Mouse (Mus musculus): ENCODE results near the gene Krt12. TPM values are rescaled to one million over a fixed set of nuclear protein-coding genes. Genes with fewer than 3 reads are reported as not detected.

Krt12 gene
- polyA plus RNA-seq, 1 experiment from 2014 or later = not detected

DNA sequence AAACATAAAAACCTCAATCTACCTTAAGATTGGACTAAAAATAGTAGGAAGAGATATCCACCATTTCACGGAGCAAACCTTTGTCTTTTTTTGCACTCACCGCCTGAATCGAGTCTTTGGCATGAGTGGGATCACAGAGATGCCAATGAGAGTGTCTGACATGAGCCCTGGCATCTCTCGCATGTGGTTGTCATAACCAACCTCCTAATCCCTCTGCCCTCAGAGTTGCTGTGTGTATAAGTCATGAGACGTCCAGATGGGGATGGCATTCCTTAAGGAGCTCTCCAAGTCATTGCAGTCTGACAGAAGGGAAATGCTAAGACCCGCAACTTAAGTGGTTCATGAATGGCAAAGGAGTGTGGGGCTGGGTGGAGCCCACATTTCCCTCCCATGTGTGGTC is 30.7 kb downstream of the Krt12 start:
- H3K36me3 ChIP-seq (ENCODE audit: insufficient read depth, low read length) = no peaks in the 10 kb centered on the region
- H3K27me3 ChIP-seq (ENCODE audit: insufficient read depth, low read length) = no peaks in the 10 kb centered on the region
- no peak overlapping the region for H3K27ac ChIP-seq
- WGBS = 83% methylated on average over 6 of the region's 6 CpGs
- H3K4me2 ChIP-seq (ENCODE audit: low read length) = no peak overlapping the region
- H3K9me3 ChIP-seq (replicated peaks; ENCODE audit: low read length) = no peaks in the 10 kb centered on the region
- TF ChIP-seq CTCF (IDR thresholded peaks at IDR 0.05; ENCODE audit: low read depth) = no peak
- DNase-seq (ENCODE audit: low spot score) (no peak), ATAC-seq (replicated peaks; ENCODE audit: low FRiP score, low read depth) (no peak)
- H3K4me3 ChIP-seq (replicated peaks; ENCODE audit: low read depth, low read length) = no peak overlapping the region
- no peak overlapping the region for H3K9ac ChIP-seq (ENCODE audit: low read depth, low read length)
- H3K4me1 ChIP-seq (replicated peaks; ENCODE audit: insufficient read depth, low read length) = no peaks in the 10 kb centered on the region

DNA sequence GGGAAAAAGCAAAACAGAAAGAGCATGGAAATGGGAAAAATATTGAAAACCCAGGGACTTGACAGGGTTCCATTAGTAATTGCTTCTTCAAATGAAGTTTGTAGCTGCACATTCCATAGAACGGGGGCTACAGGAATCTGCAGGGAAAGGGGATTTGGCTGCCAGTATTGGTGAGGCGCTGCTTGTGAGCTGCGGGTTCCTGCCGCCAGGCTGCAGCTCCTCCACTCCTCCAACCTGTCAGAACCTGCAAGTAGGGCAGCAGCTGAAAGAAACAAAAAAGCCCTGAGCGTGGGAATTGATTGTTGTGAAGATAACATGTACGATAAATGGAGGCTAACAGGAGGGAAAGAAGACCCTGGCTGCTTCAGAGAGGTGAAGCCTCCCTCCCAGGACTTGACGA is 31.2 kb downstream of the Krt12 start:
- H3K36me3 ChIP-seq (ENCODE audit: insufficient read depth, low read length) = no peaks in the 10 kb centered on the region
- H3K4me1 ChIP-seq (replicated peaks; ENCODE audit: insufficient read depth, low read length) = no peaks in the 10 kb centered on the region
- no peak for TF ChIP-seq CTCF (IDR thresholded peaks at IDR 0.05; ENCODE audit: low read depth)
- no peak overlapping the region for H3K4me3 ChIP-seq (replicated peaks; ENCODE audit: low read depth, low read length)
- WGBS = 71% methylated on average over 7 of the region's 7 CpGs
- no peak overlapping the region for H3K9ac ChIP-seq (ENCODE audit: low read depth, low read length)
- no peaks in the 10 kb centered on the region for H3K9me3 ChIP-seq (replicated peaks; ENCODE audit: low read length)
- DNase-seq (ENCODE audit: low spot score) = no peak
- no peaks in the 10 kb centered on the region for H3K27me3 ChIP-seq (ENCODE audit: insufficient read depth, low read length)
- no peak for ATAC-seq (replicated peaks; ENCODE audit: low FRiP score, low read depth)
- H3K27ac ChIP-seq = no peak overlapping the region
- H3K4me2 ChIP-seq (ENCODE audit: low read length) = no peak overlapping the region

DNA sequence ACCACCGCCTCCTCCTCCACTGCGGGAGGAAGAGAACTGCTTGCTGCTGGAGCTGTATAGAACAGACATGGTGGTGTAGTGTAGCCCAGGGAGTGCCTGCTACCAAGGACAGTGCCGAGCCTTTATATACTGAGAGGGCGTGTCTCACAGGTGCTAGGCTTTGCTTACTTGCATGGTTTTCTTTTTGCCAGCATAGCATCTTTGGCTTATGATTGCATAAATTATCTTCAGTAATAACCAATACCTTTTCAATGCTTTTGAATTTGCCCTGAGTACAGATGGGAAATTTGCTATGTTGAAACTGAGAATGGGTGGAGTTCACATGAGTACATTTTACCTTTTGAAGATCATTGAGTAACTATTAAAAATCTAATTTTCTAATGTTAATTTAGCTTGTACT is 32.8 kb downstream of the Krt12 start, which contains the start of gene Krt10:
TSS of gene Krt10 (minus strand) at position 101 of the 400 bp plus-strand sequence.
- Histone ChIP-seq H3K27ac (no peak within 1 kb of the TSS), H3K36me3 (ENCODE audit: insufficient read depth, low read length) (no peaks in the 10 kb centered on the region), H3K4me3 (replicated peaks; ENCODE audit: low read depth, low read length) (no peak within 1 kb of the TSS), H3K9ac (ENCODE audit: low read depth, low read length) (no peak within 1 kb of the TSS), H3K4me1 (replicated peaks; ENCODE audit: insufficient read depth, low read length) (no peaks in the 10 kb centered on the region), H3K4me2 (ENCODE audit: low read length) (no peak within 1 kb of the TSS), H3K9me3 (replicated peaks; ENCODE audit: low read length) (no peaks in the 10 kb centered on the region), H3K27me3 (ENCODE audit: insufficient read depth, low read length) (no peaks in the 10 kb centered on the region)
- 86% methylated on average over 4 of the region's 4 CpGs for WGBS
- DNase-seq (ENCODE audit: low spot score) = no peak
- no peak for ATAC-seq (replicated peaks; ENCODE audit: low FRiP score, low read depth)
- TF ChIP-seq CTCF (IDR thresholded peaks at IDR 0.05; ENCODE audit: low read depth) = no peak

DNA sequence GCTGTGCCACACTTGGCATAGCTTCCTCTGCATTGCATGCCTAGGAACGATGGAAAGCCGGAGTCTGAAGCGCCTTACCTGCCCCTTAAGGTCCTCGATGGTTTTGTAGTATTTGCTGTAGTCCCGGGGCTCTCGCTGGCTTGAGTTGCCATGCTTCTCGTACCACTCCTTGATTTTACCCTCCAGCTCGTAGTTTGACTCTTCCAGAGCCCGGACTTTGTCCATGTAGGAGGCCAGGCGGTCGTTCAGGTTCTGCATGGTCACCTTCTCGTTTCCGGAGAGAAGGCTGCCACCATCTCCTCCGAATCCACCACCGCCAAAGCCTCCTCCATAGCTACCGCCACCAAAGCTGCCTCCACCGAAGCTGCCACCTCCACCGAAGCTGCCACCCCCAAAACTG is 33.4 kb downstream of the Krt12 start:
- no peaks in the 10 kb centered on the region for H3K4me1 ChIP-seq (replicated peaks; ENCODE audit: insufficient read depth, low read length)
- H3K36me3 ChIP-seq (ENCODE audit: insufficient read depth, low read length) = no peaks in the 10 kb centered on the region
- ATAC-seq (replicated peaks; ENCODE audit: low FRiP score, low read depth) = no peak
- H3K9ac ChIP-seq (ENCODE audit: low read depth, low read length) = no peak overlapping the region
- no peaks in the 10 kb centered on the region for H3K9me3 ChIP-seq (replicated peaks; ENCODE audit: low read length)
- DNase-seq (ENCODE audit: low spot score) = no peak
- H3K27me3 ChIP-seq (ENCODE audit: insufficient read depth, low read length) = no peaks in the 10 kb centered on the region
- H3K4me3 ChIP-seq (replicated peaks; ENCODE audit: low read depth, low read length) = no peak overlapping the region
- H3K27ac ChIP-seq = no peak overlapping the region
- 85% methylated on average over 18 of the region's 18 CpGs for WGBS
- no peak for TF ChIP-seq CTCF (IDR thresholded peaks at IDR 0.05; ENCODE audit: low read depth)
- H3K4me2 ChIP-seq (ENCODE audit: low read length) = no peak overlapping the region

DNA sequence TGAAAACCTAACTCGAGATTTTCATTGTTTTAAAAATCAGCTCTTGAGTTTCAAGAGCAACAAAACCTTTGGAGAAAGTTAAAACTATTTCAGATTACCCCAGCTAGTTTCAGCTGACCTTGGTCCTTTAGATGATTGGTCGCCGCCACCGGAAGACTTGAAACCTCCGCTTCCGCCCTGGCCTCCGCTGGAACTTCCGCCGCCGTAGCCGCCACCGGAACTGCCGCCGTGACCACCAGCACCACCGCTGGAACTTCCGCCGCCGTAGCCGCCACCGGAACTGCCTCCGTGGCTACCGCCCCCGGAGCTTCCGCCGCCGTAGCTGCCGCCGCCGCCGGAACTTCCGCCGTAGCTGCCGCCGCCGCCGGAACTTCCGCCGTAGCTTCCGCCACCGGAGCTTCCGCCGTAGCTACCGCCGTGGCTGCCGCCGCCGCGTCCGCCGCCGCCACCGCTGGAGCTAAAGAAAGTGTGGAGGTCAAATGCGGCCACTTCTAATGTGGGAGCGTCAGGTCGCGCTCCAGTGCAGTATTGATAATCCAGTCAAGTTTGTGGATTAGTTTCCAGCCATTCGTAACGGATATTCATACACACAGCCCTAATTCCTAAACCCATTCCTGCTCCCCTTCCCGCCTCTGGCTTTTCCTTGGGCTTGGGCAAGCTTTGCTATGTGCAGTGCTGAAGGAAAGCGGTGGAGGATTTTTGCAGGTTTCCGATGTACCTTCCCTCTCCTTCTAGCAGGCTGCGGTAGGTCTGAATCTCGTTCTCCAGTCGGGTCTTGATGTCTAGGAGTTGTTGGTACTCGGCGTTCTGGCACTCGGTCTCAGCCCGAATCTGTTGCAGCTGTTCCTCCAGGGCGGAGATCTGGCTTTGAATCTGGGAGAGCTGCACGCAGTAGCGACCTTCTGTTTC is 36.0 kb downstream of the Krt12 start:
- Histone ChIP-seq H3K36me3 (ENCODE audit: insufficient read depth, low read length) (no peaks in the 10 kb centered on the region), H3K9ac (ENCODE audit: low read depth, low read length) (peak overlapping the region; percentile 67), H3K4me2 (ENCODE audit: low read length) (peak overlapping the region; percentile 69), H3K4me1 (replicated peaks; ENCODE audit: insufficient read depth, low read length) (no peaks in the 10 kb centered on the region), H3K27me3 (ENCODE audit: insufficient read depth, low read length) (no peaks in the 10 kb centered on the region), H3K9me3 (replicated peaks; ENCODE audit: low read length) (no peaks in the 10 kb centered on the region), H3K4me3 (replicated peaks; ENCODE audit: low read depth, low read length) (peak overlapping the region; percentile 46), H3K27ac (peak overlapping the region; percentile 97)
- peak; percentile 81 for ATAC-seq (replicated peaks; ENCODE audit: low FRiP score, low read depth)
- WGBS = 1% methylated on average over 71 of the region's 71 CpGs
- no peak for TF ChIP-seq CTCF (IDR thresholded peaks at IDR 0.05; ENCODE audit: low read depth)
- peak; percentile 96 for DNase-seq (ENCODE audit: low spot score)

DNA sequence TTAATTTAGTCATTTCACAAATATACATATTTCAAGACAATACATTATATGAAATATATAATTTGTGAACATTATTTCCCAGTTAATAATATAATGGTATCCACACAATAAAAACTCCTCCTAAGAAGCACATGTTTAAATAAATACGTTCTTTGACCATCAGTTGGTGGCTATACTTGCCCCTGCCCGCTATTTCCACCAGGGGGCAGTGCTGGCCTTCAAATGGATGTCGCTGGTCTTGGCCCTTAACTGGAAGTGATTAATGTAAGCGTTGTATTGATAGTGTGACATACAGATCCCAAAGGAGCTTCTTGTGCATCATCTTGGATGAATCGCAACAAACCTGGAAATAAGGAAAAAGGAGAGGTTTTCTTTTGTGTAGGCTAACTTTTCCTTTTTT is 42.5 kb downstream of the Krt12 start:
- H3K4me3 ChIP-seq (replicated peaks; ENCODE audit: low read depth, low read length) = no peak overlapping the region
- H3K9me3 ChIP-seq (replicated peaks; ENCODE audit: low read length) = no peaks in the 10 kb centered on the region
- DNase-seq (ENCODE audit: low spot score) = peak; percentile 84
- no peaks in the 10 kb centered on the region for H3K27me3 ChIP-seq (ENCODE audit: insufficient read depth, low read length)
- H3K4me1 ChIP-seq (replicated peaks; ENCODE audit: insufficient read depth, low read length) = no peaks in the 10 kb centered on the region
- no peak overlapping the region for H3K27ac ChIP-seq
- no peak overlapping the region for H3K4me2 ChIP-seq (ENCODE audit: low read length)
- H3K9ac ChIP-seq (ENCODE audit: low read depth, low read length) = no peak overlapping the region
- no peak for ATAC-seq (replicated peaks; ENCODE audit: low FRiP score, low read depth)
- H3K36me3 ChIP-seq (ENCODE audit: insufficient read depth, low read length) = no peaks in the 10 kb centered on the region
- 16% methylated on average over 5 of the region's 5 CpGs for WGBS
- TF ChIP-seq CTCF (IDR thresholded peaks at IDR 0.05; ENCODE audit: low read depth) = peak; percentile 95

All from kidney, postnatal 0 days (tissue).